Mouse (Mus musculus): Measurements from ENCODE around the gene Il31ra. TPM values are rescaled to one million over a fixed set of nuclear protein-coding genes. Genes with fewer than 3 reads are reported as not detected.
"Not testable (repeated sequence)": the region's sequence is repeated elsewhere in the genome, so short reads cannot be mapped to it uniquely, and the experiment has no call there.

Gene Il31ra
- 0.09 TPM in 1 of 2 replicates, not detected in the other for polyA plus RNA-seq (2014; fragmentation: Nextera tagmentation; extraction: Ambion mirVana)

DNA sequence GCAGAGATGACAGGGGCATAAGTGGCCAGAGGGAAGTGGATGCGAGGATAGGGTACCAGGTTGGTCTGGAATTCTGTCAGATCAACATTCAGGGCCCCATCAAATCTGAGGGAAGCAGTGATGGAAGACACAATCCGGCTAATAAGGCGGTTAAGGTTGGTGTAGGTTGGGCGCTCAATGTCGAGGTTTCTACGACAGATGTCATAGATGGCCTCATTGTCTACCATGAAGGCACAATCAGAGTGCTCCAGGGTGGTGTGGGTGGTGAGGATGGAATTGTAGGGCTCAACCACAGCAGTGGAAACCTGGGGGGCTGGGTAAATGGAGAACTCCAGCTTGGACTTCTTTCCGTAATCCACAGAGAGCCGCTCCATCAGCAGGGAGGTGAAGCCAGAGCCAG is at the start of gene Il31ra:
Gene Il31ra, minus strand, starts transcription at position 101 of the 400 bp plus-strand sequence.
- not testable (repeated sequence) for H3K27me3 ChIP-seq (ENCODE audit: control insufficient read depth, insufficient read depth, low read length); ATAC-seq (ENCODE audit: low FRiP score, low TSS enrichment); H3K36me3 ChIP-seq (ENCODE audit: control insufficient read depth, insufficient read depth, low read length); H3K4me3 ChIP-seq (ENCODE audit: low read length); H3K27ac ChIP-seq (ENCODE audit: low read depth, low read length); H3K4me2 ChIP-seq (replicated peaks; ENCODE audit: low read depth, low read length); H3K9ac ChIP-seq (ENCODE audit: low read depth, low read length); H3K9me3 ChIP-seq (ENCODE audit: control insufficient read depth, low read length); H3K4me1 ChIP-seq (ENCODE audit: control insufficient read depth, insufficient read depth, low read length)
- WGBS = 98% methylated on average over 6 of the region's 8 CpGs

GRCm38 (mm10) chr13:112642897-112643296 is 48.7 kb upstream of the Il31ra start:
- Histone ChIP-seq H3K9ac (ENCODE audit: low read depth, low read length) (no peak overlapping the region), H3K4me2 (replicated peaks; ENCODE audit: low read depth, low read length) (no peak overlapping the region), H3K36me3 (ENCODE audit: control insufficient read depth, insufficient read depth, low read length) (no peaks in the 10 kb centered on the region), H3K9me3 (ENCODE audit: control insufficient read depth, low read length) (no peaks in the 10 kb centered on the region), H3K4me3 (ENCODE audit: low read length) (no peak overlapping the region), H3K27me3 (ENCODE audit: control insufficient read depth, insufficient read depth, low read length) (no peaks in the 10 kb centered on the region), H3K4me1 (ENCODE audit: control insufficient read depth, insufficient read depth, low read length) (no peaks in the 10 kb centered on the region), H3K27ac (ENCODE audit: low read depth, low read length) (no peak overlapping the region)
- WGBS = 91% methylated on average over 3 of the region's 3 CpGs
- no peak for ATAC-seq (ENCODE audit: low FRiP score, low TSS enrichment)

DNA sequence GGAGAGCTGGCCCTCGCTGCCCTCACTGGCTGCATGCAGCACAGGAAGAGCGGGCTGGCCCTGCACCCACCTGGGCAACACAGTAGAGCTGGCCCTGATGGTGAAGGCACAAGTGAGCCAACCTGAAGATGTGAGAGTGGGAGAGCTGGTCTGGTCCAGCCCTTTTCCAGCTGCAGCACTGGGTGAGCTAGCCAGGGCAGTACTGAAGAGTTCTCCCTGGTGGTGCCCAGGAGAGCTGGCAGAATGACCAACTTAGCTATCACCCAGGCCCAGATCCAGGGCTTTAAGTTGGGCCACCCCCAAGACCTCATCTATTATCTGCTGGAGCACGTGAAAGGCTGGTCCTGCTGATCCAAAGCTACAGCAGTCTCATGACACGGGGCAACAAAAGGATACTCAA is 45.0 kb upstream of the Il31ra start:
- Histone ChIP-seq H3K36me3 (ENCODE audit: control insufficient read depth, insufficient read depth, low read length) (no peaks in the 10 kb centered on the region), H3K27ac (ENCODE audit: low read depth, low read length) (no peak overlapping the region), H3K4me3 (ENCODE audit: low read length) (no peak overlapping the region), H3K9ac (ENCODE audit: low read depth, low read length) (no peak overlapping the region), H3K9me3 (ENCODE audit: control insufficient read depth, low read length) (no peaks in the 10 kb centered on the region), H3K27me3 (ENCODE audit: control insufficient read depth, insufficient read depth, low read length) (no peaks in the 10 kb centered on the region), H3K4me1 (ENCODE audit: control insufficient read depth, insufficient read depth, low read length) (no peaks in the 10 kb centered on the region), H3K4me2 (replicated peaks; ENCODE audit: low read depth, low read length) (no peak overlapping the region)
- WGBS = 72% methylated on average over 4 of the region's 4 CpGs
- no peak for ATAC-seq (ENCODE audit: low FRiP score, low TSS enrichment)

DNA sequence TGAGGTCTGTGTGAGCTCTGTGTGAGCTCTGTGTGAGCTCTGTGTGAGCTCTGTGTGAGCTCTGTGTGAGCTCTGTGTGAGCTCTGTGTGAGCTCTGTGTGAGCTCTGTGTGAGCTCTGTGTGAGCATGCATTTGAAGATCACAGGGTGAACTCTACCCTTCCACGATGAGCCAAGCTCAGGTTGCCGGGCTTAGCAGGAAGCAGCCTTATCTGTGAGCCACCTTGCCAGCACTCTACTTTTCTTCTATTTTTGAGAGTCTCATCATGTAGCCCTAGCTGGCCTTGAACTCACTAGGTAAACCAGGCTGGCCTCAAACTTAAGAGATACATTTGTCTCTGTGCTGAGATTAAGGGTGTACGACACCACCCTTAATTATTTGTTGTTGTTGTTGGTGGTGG is 42.3 kb upstream of the Il31ra start:
- H3K4me2 ChIP-seq (replicated peaks; ENCODE audit: low read depth, low read length) = no peak overlapping the region
- H3K9ac ChIP-seq (ENCODE audit: low read depth, low read length) = no peak overlapping the region
- H3K27me3 ChIP-seq (ENCODE audit: control insufficient read depth, insufficient read depth, low read length) = no peaks in the 10 kb centered on the region
- H3K4me3 ChIP-seq (ENCODE audit: low read length) = no peak overlapping the region
- no peaks in the 10 kb centered on the region for H3K36me3 ChIP-seq (ENCODE audit: control insufficient read depth, insufficient read depth, low read length)
- WGBS = 52% methylated on average over 3 of the region's 3 CpGs
- no peak for ATAC-seq (ENCODE audit: low FRiP score, low TSS enrichment)
- H3K4me1 ChIP-seq (ENCODE audit: control insufficient read depth, insufficient read depth, low read length) = no peaks in the 10 kb centered on the region
- no peaks in the 10 kb centered on the region for H3K9me3 ChIP-seq (ENCODE audit: control insufficient read depth, low read length)
- no peak overlapping the region for H3K27ac ChIP-seq (ENCODE audit: low read depth, low read length)

- Histone ChIP-seq H3K27me3 (ENCODE audit: control insufficient read depth, insufficient read depth, low read length) (no peaks in the 10 kb centered on the region), H3K27ac (ENCODE audit: low read depth, low read length) (no peak overlapping the region), H3K9me3 (ENCODE audit: control insufficient read depth, low read length) (no peaks in the 10 kb centered on the region), H3K4me3 (ENCODE audit: low read length) (no peak overlapping the region), H3K36me3 (ENCODE audit: control insufficient read depth, insufficient read depth, low read length) (no peaks in the 10 kb centered on the region), H3K4me2 (replicated peaks; ENCODE audit: low read depth, low read length) (no peak overlapping the region), H3K4me1 (ENCODE audit: control insufficient read depth, insufficient read depth, low read length) (no peaks in the 10 kb centered on the region), H3K9ac (ENCODE audit: low read depth, low read length) (no peak overlapping the region)
- no peak for ATAC-seq (ENCODE audit: low FRiP score, low TSS enrichment)
- 78% methylated on average over 7 of the region's 7 CpGs for WGBS
These were observed 41.1 kb upstream of the Il31ra start for GRCm38 (mm10) chr13:112635174-112635837.

GRCm38 (mm10) chr13:112625566-112625965 is 31.4 kb upstream of the Il31ra start:
- no peak for ATAC-seq (ENCODE audit: low FRiP score, low TSS enrichment)
- Histone ChIP-seq H3K4me1 (ENCODE audit: control insufficient read depth, insufficient read depth, low read length) (no peaks in the 10 kb centered on the region), H3K36me3 (ENCODE audit: control insufficient read depth, insufficient read depth, low read length) (no peaks in the 10 kb centered on the region), H3K9me3 (ENCODE audit: control insufficient read depth, low read length) (no peaks in the 10 kb centered on the region), H3K4me2 (replicated peaks; ENCODE audit: low read depth, low read length) (no peak overlapping the region), H3K27ac (ENCODE audit: low read depth, low read length) (no peak overlapping the region), H3K4me3 (ENCODE audit: low read length) (no peak overlapping the region), H3K27me3 (ENCODE audit: control insufficient read depth, insufficient read depth, low read length) (no peaks in the 10 kb centered on the region), H3K9ac (ENCODE audit: low read depth, low read length) (no peak overlapping the region)

DNA sequence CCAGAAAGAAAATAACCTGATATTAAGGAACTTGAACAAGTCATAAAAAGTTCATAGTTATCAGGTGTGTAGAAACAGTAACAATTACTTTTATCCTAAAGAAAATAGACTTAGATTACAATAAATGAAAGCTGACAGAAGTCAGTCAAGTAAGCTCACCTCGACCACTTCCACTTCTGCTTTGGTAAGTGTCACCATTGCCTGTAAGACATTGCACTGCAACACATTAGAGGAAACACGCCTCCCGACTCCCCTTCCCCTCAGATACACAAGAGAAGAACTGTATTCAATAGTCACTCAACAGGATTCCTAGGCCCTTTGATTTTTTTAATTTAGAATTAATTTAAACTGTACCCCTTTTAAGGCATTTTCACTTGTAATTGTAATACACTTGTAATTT is 30.5 kb upstream of the Il31ra start:
- no peaks in the 10 kb centered on the region for H3K9me3 ChIP-seq (ENCODE audit: control insufficient read depth, low read length)
- H3K4me2 ChIP-seq (replicated peaks; ENCODE audit: low read depth, low read length) = no peak overlapping the region
- no peak for ATAC-seq (ENCODE audit: low FRiP score, low TSS enrichment)
- no peaks in the 10 kb centered on the region for H3K4me1 ChIP-seq (ENCODE audit: control insufficient read depth, insufficient read depth, low read length)
- no peak overlapping the region for H3K4me3 ChIP-seq (ENCODE audit: low read length)
- H3K27me3 ChIP-seq (ENCODE audit: control insufficient read depth, insufficient read depth, low read length) = no peaks in the 10 kb centered on the region
- no peak overlapping the region for H3K27ac ChIP-seq (ENCODE audit: low read depth, low read length)
- H3K9ac ChIP-seq (ENCODE audit: low read depth, low read length) = no peak overlapping the region
- H3K36me3 ChIP-seq (ENCODE audit: control insufficient read depth, insufficient read depth, low read length) = no peaks in the 10 kb centered on the region
- WGBS = 82% methylated on average over 3 of the region's 3 CpGs

GRCm38 (mm10) chr13:112623656-112624055 is 29.5 kb upstream of the Il31ra start:
- no peak overlapping the region for H3K4me2 ChIP-seq (replicated peaks; ENCODE audit: low read depth, low read length)

GRCm38 (mm10) chr13:112621592-112621991 is 27.4 kb upstream of the Il31ra start:
- no peaks in the 10 kb centered on the region for H3K9me3 ChIP-seq (ENCODE audit: control insufficient read depth, low read length)
- no peak overlapping the region for H3K9ac ChIP-seq (ENCODE audit: low read depth, low read length)
- ATAC-seq (ENCODE audit: low FRiP score, low TSS enrichment) = no peak
- WGBS = 55% methylated on average over 3 of the region's 3 CpGs
- H3K36me3 ChIP-seq (ENCODE audit: control insufficient read depth, insufficient read depth, low read length) = no peaks in the 10 kb centered on the region
- no peaks in the 10 kb centered on the region for H3K27me3 ChIP-seq (ENCODE audit: control insufficient read depth, insufficient read depth, low read length)
- no peak overlapping the region for H3K4me3 ChIP-seq (ENCODE audit: low read length)
- no peak overlapping the region for H3K4me2 ChIP-seq (replicated peaks; ENCODE audit: low read depth, low read length)
- H3K4me1 ChIP-seq (ENCODE audit: control insufficient read depth, insufficient read depth, low read length) = no peaks in the 10 kb centered on the region
- H3K27ac ChIP-seq (ENCODE audit: low read depth, low read length) = no peak overlapping the region

More at GRCm38 (mm10) chr13:112623656-112624055, 29.5 kb upstream of the Il31ra start:
- Histone ChIP-seq H3K4me1 (ENCODE audit: control insufficient read depth, insufficient read depth, low read length) (no peaks in the 10 kb centered on the region), H3K9me3 (ENCODE audit: control insufficient read depth, low read length) (no peaks in the 10 kb centered on the region), H3K9ac (ENCODE audit: low read depth, low read length) (no peak overlapping the region), H3K36me3 (ENCODE audit: control insufficient read depth, insufficient read depth, low read length) (no peaks in the 10 kb centered on the region), H3K27me3 (ENCODE audit: control insufficient read depth, insufficient read depth, low read length) (no peaks in the 10 kb centered on the region), H3K27ac (ENCODE audit: low read depth, low read length) (no peak overlapping the region), H3K4me3 (ENCODE audit: low read length) (no peak overlapping the region)
- no peak for ATAC-seq (ENCODE audit: low FRiP score, low TSS enrichment)
- WGBS = 54% methylated on average over 7 of the region's 7 CpGs

All from kidney, embryonic 14.5 days (tissue).